Mouse (Mus musculus): ENCODE data around the gene Sh2d2a.
A peak's percentile ranks its signal among the peaks of the same experiment; 100 is the strongest.
"Not testable (repeated sequence)": the region's sequence is repeated elsewhere in the genome, so short reads cannot be mapped to it uniquely, and the experiment has no call there.

The Sh2d2a gene

GRCm38 (mm10) chr3:87846650-87847110 is at the start of gene Sh2d2a:
TSS of gene Sh2d2a (plus strand) at chr3:87846755.
- no peak for DNase-seq (ENCODE audit: low spot score)

- no peak for DNase-seq (ENCODE audit: low spot score)
Measured at GRCm38 (mm10) chr3:87801681-87802080, 44.9 kb upstream of the Sh2d2a start.

DNA sequence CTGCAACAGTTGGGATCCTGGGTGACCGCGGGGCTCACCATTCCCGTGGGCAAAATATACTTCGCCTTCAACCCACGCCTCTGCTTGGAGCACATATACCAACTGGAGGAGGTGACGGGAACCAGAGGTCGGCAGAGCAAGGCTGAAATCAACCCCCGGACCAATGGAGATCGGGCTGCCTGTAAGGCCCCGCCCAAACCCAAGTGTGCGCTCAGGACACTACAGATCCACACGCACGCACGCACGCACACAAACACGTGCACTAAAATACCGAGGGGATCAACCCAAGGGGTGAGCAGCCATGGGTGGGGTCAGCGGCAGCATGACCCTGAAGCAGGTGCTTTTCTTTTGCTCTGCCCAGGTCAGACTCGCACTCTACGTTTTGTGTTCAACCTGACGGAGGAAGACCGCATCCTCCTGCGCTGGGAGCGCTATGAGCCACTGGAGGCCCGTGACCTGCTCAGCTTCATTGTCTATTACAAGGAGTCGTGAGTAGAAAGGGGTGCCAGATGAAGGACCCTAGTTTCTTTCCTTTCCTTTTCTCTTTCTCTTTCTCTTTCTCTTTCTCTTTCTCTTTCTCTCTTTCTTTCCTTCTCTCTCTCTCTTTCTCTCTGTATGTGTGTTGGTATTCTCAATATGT is 42.4 kb upstream of the Sh2d2a start:
- DNase-seq (ENCODE audit: low spot score): no peak

DNA sequence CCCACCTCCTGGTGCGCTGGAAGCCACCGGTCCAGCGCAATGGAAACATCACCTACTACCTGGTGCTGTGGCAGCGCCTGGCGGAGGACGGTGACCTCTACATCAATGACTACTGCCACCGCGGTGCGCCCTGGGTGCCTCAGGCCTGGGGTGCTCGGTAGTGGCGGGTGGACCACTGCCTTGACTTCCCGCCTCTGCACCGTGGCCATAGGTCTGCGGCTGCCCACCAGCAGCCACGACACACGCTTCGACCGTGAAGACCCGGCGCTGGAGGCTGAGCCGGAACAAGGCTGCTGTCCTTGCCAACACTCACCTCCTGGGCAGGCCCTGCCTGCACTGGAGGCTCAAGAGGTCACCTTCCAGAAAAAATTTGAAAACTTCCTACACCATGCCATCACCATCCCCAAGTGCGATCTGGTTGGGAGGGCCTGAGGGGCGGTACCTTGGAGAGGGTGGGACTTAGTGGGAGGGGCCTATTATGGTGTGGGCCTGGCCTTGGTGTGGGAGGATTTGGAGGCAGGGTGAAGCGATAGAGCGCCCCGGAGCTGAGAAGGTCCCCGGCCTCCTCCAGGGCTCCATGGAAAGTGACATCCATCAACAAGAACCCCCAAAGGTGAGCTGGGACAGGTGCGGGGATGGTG is 37.1 kb upstream of the Sh2d2a start:
- DNase-seq (ENCODE audit: low spot score): no peak

GRCm38 (mm10) chr3:87811297-87811696 is 35.3 kb upstream of the Sh2d2a start:
- DNase-seq (ENCODE audit: low spot score): no peak

- no peak for DNase-seq (ENCODE audit: low spot score)
Measured at GRCm38 (mm10) chr3:87812413-87812812, 34.1 kb upstream of the Sh2d2a start.

DNA sequence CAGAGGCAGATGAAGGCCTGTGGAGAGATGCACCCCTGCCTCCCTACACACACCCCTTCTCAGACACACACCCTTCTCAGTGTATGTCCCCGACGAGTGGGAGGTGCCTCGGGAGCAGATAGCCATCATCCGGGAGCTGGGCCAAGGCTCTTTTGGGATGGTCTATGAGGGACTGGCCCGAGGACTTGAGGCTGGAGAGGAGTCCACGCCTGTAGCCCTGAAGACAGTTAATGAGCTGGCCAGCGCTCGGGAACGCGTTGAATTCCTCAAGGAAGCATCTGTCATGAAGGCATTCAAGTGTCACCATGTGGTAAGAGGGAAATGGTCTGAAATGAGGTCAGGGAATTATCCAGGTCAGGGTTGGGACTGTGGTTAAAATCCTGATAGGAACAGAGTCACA is 33.7 kb upstream of the Sh2d2a start:
- DNase-seq (ENCODE audit: low spot score): no peak

- no peak for DNase-seq (ENCODE audit: low spot score)
Measured at GRCm38 (mm10) chr3:87816166-87816565, 30.4 kb upstream of the Sh2d2a start.

GRCm38 (mm10) chr3:87816646-87817093 is 29.9 kb upstream of the Sh2d2a start:
- peak; percentile 93 for DNase-seq (ENCODE audit: low spot score)

DNA sequence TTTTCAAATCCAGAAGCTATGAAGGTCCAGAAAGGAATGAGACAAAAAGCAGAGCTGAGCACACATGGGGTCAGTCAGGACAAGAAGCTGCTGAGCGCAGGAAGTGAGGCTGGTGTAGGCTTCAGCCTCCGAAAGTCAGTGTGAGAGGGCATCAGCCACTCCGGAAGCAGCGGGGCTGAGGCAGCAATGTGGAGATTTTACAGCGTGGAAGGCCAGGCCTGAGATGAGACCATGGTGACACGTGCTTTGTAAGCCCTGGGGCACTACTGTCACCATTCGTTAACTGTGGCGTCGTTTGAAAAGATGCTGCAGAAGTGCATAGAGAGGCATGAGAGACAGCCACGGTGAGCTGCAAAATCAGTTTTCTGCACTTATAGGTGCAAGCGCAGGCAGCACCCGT is 28.3 kb upstream of the Sh2d2a start:
- DNase-seq (ENCODE audit: low spot score): peak; percentile 53

DNA sequence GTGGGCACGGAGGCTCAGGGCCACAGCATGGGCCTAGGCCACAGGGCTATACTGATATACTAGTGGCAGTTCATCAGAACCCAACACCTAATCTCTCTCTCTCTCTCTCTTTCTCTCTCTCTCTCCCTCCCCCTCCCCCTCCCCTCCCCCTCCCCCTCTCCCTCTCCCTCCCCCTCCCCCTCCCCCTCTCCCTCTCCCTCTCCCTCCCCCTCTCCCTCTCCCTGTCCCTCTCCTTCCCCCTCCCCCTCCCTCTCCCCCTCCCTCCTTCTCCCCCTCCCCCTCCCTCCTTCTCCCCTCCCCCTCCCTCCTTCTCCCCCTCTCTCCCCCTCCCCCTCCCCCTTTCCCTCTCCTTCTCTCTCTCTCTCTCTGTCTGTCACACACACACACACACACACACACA is 22.3 kb upstream of the Sh2d2a start, which contains the start of gene Pear1:
TSS of gene Pear1 (minus strand) at position 101 of the 400 bp plus-strand sequence.
- not testable (repeated sequence) for DNase-seq (ENCODE audit: low spot score)

DNA sequence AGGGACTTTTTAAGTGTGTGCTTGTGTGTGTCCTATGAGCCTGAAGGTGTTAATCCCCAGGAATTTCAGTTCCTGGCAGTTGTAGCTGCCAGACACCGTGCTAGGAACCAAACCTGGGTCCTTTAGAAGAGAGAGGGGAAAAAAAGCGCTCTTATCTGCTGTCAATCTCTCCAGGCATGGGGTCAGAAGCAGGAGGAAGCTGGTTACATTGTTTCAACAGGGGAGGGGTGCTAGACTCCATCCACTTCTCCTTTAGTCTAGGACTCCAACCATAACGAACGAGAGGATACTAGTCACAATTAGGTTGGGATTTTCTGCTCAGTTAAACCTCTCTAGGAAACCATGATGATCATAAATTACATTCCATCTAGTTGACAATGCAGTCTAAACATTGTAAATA is 18.1 kb upstream of the Sh2d2a start:
- no peak for DNase-seq (ENCODE audit: low spot score)

DNA sequence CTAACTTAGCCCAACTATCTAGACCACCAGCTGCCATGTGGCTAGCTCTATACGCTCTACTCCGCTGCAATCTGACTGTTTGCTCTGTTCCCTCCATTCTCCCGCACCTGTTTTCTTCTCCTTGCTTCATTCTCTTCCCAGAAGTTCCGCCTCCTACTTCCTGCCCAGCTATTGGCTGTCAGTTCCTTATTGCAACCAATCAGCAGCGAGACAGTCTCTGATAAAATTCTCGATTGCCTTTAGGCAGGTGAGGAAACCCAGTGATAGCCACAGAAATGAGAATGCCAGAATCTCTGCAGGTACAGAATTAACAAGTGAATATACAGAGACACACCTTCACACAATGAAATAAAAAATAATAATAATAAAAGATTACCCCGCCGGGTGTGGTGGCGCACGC is 17.5 kb upstream of the Sh2d2a start:
- DNase-seq (ENCODE audit: low spot score): no peak

DNA sequence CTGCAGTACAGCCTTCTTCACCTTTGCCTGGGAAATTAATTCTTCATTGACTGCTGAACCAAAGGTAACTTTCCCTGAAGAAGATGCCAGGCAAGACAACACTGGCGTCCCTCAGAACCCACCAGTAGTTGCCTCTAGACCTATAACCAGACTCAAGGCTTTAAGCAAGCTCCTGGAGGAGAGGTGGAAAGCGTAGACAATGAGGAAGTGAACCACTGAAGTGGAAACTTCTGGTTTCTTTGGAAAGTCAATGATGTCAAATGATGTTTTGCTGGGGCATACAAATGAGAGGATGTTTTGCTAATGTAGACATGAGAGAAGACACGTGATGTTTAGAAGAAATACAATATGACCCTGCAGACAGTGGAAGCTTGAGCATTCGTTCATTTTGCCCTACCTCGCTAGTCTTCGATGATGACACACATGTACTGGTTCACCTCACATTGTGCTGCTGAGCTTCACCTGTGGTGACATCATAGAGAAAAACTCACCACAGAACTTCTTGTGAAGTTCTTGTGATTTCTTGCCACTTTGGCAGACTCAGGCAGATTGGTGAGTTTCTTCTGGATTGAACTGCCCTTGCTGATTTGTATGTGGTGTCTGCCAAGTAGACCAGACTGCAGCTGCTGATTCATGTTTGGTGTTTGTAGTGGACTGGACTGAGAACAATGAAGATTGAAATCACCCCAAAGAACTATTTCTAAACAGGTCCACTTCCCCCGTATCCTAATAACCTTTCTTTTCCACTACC is 14.3 kb upstream of the Sh2d2a start:
- DNase-seq (ENCODE audit: low spot score): no peak

DNA sequence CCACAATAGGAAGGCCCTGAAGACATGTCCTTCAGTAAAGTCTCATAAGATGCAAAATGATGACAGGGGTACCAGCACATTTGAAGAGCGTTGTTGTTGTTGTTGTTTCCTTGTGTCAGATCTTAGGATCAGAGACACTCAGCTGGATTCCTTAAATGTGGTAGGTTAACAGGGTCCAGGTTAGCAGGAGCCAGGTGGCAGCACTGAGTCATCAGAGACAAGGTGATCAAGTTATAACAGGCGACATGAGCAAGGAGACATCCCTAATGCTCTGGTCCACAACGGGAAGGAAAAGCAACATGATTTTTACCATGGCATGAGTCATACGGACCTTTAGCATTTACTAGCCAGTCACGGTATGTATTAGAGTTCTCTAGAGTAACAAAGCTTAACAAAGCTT is 13.1 kb upstream of the Sh2d2a start:
- no peak for DNase-seq (ENCODE audit: low spot score)

GRCm38 (mm10) chr3:87838622-87839021 is 7.9 kb upstream of the Sh2d2a start:
- DNase-seq (ENCODE audit: low spot score): peak; percentile 94

DNA sequence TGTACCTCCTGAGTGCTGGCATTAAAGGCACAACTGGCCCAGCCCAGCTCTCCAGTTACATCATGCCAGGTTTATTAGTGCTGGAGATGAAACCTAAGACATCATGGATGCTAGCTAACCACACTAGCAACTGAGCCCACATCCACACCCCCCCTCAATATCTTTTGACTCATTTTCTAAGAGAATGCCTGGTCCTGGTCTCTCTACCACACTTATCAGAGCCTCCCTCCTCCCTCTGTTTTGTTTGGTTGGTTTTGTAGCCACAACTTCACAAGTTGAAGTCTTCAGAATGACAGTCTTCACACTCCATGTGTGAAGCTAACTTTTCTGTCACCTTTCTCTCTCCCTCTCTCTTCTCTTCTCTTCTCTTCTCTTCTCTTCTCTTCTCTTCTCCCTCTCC is 5.7 kb upstream of the Sh2d2a start:
- no peak for DNase-seq (ENCODE audit: low spot score)

DNA sequence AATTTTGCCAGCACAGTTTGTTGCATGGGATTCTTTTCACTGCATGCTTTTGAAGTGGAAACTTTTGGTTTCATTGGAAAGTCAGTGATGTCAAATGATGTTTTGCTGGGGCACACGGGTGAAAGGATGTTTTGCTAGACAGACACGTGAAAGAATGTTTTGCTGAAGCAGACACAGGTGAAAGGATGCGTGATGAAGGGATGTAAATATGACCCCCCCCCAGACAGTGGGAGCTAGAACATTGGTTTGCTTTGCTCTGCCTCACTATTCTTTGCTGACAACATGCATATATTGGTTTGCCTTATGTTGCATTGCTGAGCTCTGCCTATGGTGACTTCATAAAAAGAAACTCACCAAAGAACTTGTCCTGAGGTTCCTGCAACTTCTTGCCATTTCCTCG is 1.6 kb upstream of the Sh2d2a start:
- DNase-seq (ENCODE audit: low spot score): no peak

GRCm38 (mm10) chr3:87846186-87846585 is 369 bp upstream of the Sh2d2a start:
- DNase-seq (ENCODE audit: low spot score): peak; percentile 12

- DNase-seq (ENCODE audit: low spot score): no peak
Measured at GRCm38 (mm10) chr3:87847680-87848079, 1.1 kb downstream of the Sh2d2a start.

DNA sequence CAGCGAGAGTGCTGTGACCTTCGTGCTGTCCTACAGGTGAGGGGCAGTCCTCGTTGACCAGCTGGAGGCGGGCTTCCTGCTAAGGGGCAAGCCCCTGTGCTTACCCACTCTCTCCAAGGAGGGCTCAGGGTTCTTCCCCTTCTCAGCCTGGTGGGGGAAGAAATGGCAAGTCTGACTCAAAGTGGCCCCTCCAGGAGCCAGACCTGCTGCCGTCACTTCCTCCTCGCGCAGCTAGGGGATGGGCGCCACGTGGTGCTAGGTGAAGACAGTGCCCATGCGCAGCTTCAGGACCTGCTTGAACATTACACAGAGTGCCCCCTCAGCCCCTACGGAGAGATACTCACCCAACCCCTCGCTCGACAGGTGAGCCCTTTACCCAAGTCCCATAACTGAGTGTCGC is 2.6 kb downstream of the Sh2d2a start:
- no peak for DNase-seq (ENCODE audit: low spot score)

DNA sequence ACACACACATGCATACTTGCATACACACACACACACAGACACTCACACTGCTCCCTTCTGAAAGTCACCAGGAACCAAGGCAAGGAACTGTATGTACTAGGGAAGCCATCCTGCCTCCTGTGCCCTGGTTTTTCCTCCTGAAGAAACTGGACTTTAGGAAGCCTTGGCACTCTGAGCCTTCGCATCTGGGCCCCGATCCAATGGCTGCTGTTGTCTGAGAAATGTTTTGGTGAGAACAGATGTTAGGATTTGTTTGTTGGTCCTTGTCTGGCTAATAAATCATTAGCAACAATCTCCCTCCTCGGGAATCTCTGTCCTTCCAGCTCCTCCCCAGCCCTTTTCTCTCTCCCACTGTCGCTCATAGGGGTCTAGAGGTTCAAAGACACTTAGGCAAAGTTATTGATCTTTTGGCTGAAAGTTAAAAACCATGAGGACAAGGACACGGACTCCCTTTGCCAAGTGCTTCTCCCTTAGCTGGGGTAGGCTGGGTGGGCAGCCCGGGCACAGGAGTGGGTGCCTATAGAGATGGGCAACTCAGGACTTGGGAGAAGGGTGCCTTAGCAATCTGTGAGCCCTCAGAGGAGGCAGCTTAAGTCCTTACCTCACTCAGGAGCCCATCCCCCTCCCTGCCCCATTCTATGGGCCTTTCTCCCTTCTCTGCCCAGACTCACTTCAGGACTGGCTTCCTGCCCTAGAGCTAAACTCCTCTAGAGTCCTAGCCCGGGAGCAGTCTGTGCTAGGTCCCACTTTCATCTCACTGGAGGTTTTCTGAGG is 8.4 kb downstream of the Sh2d2a start:
- DNase-seq (ENCODE audit: low spot score): no peak
